Mouse (Mus musculus) heart, postnatal 0 days (tissue): ENCODE data around the gene Mrpl51. TPM values are rescaled to one million over a fixed set of nuclear protein-coding genes. Genes with fewer than 3 reads are reported as not detected.

Experiments used
- ATAC-seq: fragments of 200-750 bp; cut with Nextera tagmentation; 2 replicates; pipeline ENCODE4 v1.8.0; 2017; ENCODE audit warnings: low read depth, moderate number of reproducible peaks, moderate library complexity; ENCODE audit not compliant: insufficient read depth
- DNase-seq: peaks from one replicate; pipeline ENCODE4 v3.0.0-alpha.2; 2016; ENCODE audit warnings: low spot score
- H3K27ac ChIP-seq: fragments of 300-500 bp; sonication (generic); 2 replicates; pipeline ENCODE4 v1.5.1; 2014; ENCODE audit warnings: low read depth, mild to moderate bottlenecking
- H3K27me3 ChIP-seq: fragments of 300-500 bp; sonication (generic); 2 replicates; pipeline ENCODE4 v1.6.1; 2014; ENCODE audit warnings: low read length, mixed read lengths; ENCODE audit not compliant: control insufficient read depth, insufficient read depth
- H3K36me3 ChIP-seq: fragments of 300-500 bp; sonication (generic); replicated peaks from 2 replicates; pipeline ENCODE4 v1.6.1; 2014; ENCODE audit warnings: low read length, mixed read lengths; ENCODE audit not compliant: control insufficient read depth, insufficient read depth
- H3K4me1 ChIP-seq: fragments of 300-500 bp; sonication (generic); 2 replicates; pipeline ENCODE4 v1.6.1; 2014; ENCODE audit warnings: antibody characterized with exemption; ENCODE audit not compliant: control insufficient read depth, insufficient read depth
- H3K4me2 ChIP-seq: fragments of 300-500 bp; sonication (generic); 2 replicates; pipeline ENCODE4 v1.6.1; 2014; ENCODE audit warnings: low read depth, mild to moderate bottlenecking, low read length, moderate library complexity
- H3K4me3 ChIP-seq: fragments of 300-500 bp; sonication (generic); 2 replicates; pipeline ENCODE4 v1.5.1; 2014; ENCODE audit warnings: low read depth, low read length
- H3K9ac ChIP-seq: fragments of 300-500 bp; sonication (generic); replicated peaks from 2 replicates; pipeline ENCODE4 v1.6.1; 2014; ENCODE audit warnings: low read depth, low read length, mixed read lengths
- H3K9me3 ChIP-seq: fragments of 300-500 bp; sonication (generic); replicated peaks from 2 replicates; pipeline ENCODE4 v1.6.1; 2016; ENCODE audit warnings: low read length; ENCODE audit not compliant: control insufficient read depth
- CTCF ChIP-seq: IDR thresholded peaks from 2 replicates; pipeline ENCODE4 v1.5.1; 2016; ENCODE audit warnings: antibody characterized with exemption, control low read depth, low read depth
- EP300 ChIP-seq: IDR thresholded peaks from 2 replicates; pipeline ENCODE4 v1.6.1; 2016; ENCODE audit warnings: antibody characterized with exemption, low read depth
- WGBS: fragments of 180-500 bp; shearing (Covaris S2); extraction: QIAGEN DNeasy Blood & Tissue Kit; methylation state at CpG from one replicate; pipeline ENCODE4 v1.1.7; 2014; 5-methylcytosine and 5-hydroxymethylcytosine counted together
- polyA plus RNA-seq: library from polyadenylated mRNA; unstranded; fragments of >200 nt; fragmentation: Nextera tagmentation; extraction: Ambion mirVana; gene quantifications from 2 replicates; pipeline ENCODE4 v1.2.1, GENCODE M21; 2015
- total RNA-seq: library from RNA; depleted of rRNA; stranded (reverse); fragments of >200 nt; gene quantifications from 2 replicates; pipeline ENCODE4 v1.2.3, GENCODE M21; 2014; ENCODE audit warnings: low replicate concordance

Gene Mrpl51
- total and polyA plus RNA-seq, 2 experiments from 2014 or later = 165 to 426 TPM

DNA sequence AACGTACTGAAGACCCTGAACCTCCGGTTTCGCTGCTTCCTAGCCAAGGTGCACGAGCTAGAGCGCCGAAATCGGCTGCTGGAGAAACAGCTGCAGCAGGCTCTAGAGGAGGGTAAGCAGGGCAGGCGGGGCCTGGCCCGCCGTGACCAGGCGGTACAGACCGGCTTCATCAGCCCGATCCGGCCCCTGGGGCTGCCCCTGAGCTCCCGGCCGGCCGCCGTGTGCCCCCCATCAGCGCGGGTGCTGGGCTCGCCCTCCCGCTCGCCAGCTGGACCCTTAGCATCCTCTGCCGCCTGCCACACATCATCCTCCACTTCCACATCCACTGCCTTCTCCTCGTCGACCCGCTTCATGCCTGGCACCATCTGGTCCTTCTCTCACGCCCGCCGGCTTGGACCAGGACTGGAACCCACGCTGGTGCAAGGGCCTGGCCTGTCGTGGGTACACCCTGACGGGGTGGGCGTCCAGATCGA, 46.1 kb upstream of the Mrpl51 start:
- WGBS = under 1% methylated on average over 32 of the region's 35 CpGs

GRCm38 (mm10) chr6:125146148-125146547, 45.5 kb upstream of the Mrpl51 start:
- Histone ChIP-seq H3K4me2 (peak overlapping the region; percentile 93), H3K4me1 (peaks cover 43% of the 10 kb centered on the region), H3K9ac (peak overlapping the region; percentile 77; the same call in 1 of the 2 replicates), H3K9me3 (no peaks in the 10 kb centered on the region), H3K27ac (peak overlapping the region; percentile 93), H3K27me3 (no peaks in the 10 kb centered on the region), H3K4me3 (peak overlapping the region; percentile 83), H3K36me3 (peaks cover 17% of the 10 kb centered on the region)
- DNase-seq (no peak), ATAC-seq (no peak)
- 36% methylated on average over 7 of the region's 7 CpGs for WGBS
- TF ChIP-seq EP300 (no peak), CTCF (no peak)

More for the DNA sequence above, 46.1 kb upstream of the Mrpl51 start:
- Histone ChIP-seq H3K9ac (peak overlapping the region; percentile 77), H3K4me1 (peaks cover 43% of the 10 kb centered on the region), H3K27me3 (no peaks in the 10 kb centered on the region), H3K9me3 (no peaks in the 10 kb centered on the region), H3K36me3 (peaks cover 23% of the 10 kb centered on the region), H3K4me3 (peak overlapping the region; percentile 83), H3K27ac (peak overlapping the region; percentile 93), H3K4me2 (peak overlapping the region; percentile 93)
- TF ChIP-seq EP300 (no peak), CTCF (no peak)
- ATAC-seq (peak; percentile 24), DNase-seq (no peak)

GRCm38 (mm10) chr6:125146797-125147196, 44.8 kb upstream of the Mrpl51 start:
- Histone ChIP-seq H3K27ac (peak overlapping the region; percentile 93), H3K27me3 (no peaks in the 10 kb centered on the region), H3K9ac (peak overlapping the region; percentile 27; the same call in 1 of the 2 replicates), H3K4me1 (peaks cover 43% of the 10 kb centered on the region), H3K36me3 (peaks cover 17% of the 10 kb centered on the region), H3K4me2 (peak overlapping the region; percentile 93), H3K4me3 (peak overlapping the region; percentile 83; the same call in 1 of the 2 replicates), H3K9me3 (no peaks in the 10 kb centered on the region)
- ATAC-seq = no peak
- no peak for DNase-seq
- TF ChIP-seq EP300 (no peak), CTCF (no peak)
- 26% methylated on average over 4 of the region's 4 CpGs for WGBS

DNA sequence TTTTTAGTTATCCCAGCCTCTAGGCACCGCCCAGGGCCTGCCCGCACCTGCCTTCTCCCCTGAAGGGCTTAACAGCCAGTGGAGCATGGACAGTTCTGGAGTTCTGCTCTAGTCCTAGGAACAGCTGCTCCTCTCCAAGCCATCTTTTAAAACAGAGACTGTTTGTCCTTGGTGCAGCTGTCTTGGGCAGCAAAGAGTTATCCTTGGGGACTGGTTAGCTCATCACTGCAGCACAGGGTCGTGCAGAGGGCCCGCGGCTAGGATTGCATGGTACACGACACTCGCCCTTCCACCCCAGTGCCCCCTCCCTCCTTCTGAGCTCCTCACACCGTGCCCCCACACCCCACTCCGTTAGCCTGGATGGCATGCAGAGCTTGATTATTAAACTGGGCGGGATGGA, 44.3 kb upstream of the Mrpl51 start:
- Histone ChIP-seq H3K4me2 (peak overlapping the region; percentile 93), H3K4me3 (peak overlapping the region; percentile 83; the same call in 1 of the 2 replicates), H3K27ac (peak overlapping the region; percentile 93), H3K36me3 (peaks cover 17% of the 10 kb centered on the region), H3K9me3 (no peaks in the 10 kb centered on the region), H3K9ac (peak overlapping the region; percentile 27; the same call in 1 of the 2 replicates), H3K4me1 (peaks cover 43% of the 10 kb centered on the region), H3K27me3 (no peaks in the 10 kb centered on the region)
- TF ChIP-seq CTCF (no peak), EP300 (no peak)
- DNase-seq (no peak), ATAC-seq (no peak)
- 36% methylated on average over 10 of the region's 10 CpGs for WGBS

DNA sequence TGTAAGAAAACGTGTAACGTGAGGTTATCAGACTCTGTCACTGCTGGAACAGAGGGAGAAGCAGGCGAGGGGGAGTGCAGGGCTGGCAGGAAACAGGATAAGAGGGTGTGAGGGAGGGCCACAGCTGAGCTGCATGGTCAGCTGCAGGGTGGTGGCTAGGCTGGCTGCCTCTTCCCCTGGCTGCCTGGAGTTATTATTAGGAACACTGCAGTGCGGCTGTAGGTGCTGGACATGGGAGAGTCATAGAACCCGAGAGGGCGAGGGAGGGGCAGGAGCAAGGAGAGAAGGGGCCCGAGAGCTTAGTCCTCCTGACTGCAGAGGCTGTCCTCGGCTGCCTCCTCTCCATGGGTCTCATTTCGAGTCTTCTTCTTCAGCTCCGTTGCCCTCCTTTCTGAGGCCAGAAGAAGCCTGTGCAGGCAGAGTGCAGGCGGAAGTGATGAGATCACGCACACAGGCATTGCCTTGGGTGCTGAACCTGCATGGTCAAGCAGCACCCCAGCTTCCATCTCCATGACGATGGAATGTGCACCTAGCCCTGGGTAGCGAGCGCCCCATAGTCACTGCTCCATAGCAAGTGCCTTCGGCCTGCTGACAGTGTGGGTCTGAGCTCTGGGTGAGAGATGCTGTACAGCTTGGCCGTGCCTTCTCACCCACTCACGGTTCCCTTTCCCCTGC, 43.2 kb upstream of the Mrpl51 start:
- Histone ChIP-seq H3K4me3 (peak overlapping the region; percentile 18), H3K27ac (peak overlapping the region; percentile 93), H3K27me3 (no peaks in the 10 kb centered on the region), H3K9ac (peak overlapping the region; percentile 37; the same call in 1 of the 2 replicates), H3K4me2 (peak overlapping the region; percentile 93), H3K4me1 (peaks cover 43% of the 10 kb centered on the region), H3K9me3 (no peaks in the 10 kb centered on the region), H3K36me3 (peaks cover 23% of the 10 kb centered on the region)
- TF ChIP-seq EP300 = no peak
- no peak for TF ChIP-seq CTCF
- DNase-seq (peak; percentile 93), ATAC-seq (peak; percentile 73)
- WGBS = 13% methylated on average over 18 of the region's 18 CpGs
